Mouse (Mus musculus) limb, embryonic 13.5 days (tissue): ENCODE data around the gene Gm20914. TPM values are rescaled to one million over a fixed set of nuclear protein-coding genes. Genes with fewer than 3 reads are reported as not detected.
"Not testable (repeated sequence)": the region's sequence is repeated elsewhere in the genome, so short reads cannot be mapped to it uniquely, and the experiment has no call there.

Experiments used
- ATAC-seq: fragments of 200-750 bp; cut with Nextera tagmentation; 2 replicates; pipeline ENCODE4 v1.8.0; 2017; ENCODE audit warnings: low read depth, moderate number of reproducible peaks, moderate TSS enrichment; ENCODE audit not compliant: low FRiP score
- H3K27ac ChIP-seq: fragments of 300-500 bp; sonication (generic); 2 replicates; pipeline ENCODE4 v1.5.1; 2015; ENCODE audit warnings: inconsistent platforms, mild to moderate bottlenecking, moderate library complexity
- H3K27me3 ChIP-seq: fragments of 300-500 bp; sonication (generic); 2 replicates; pipeline ENCODE4 v1.6.1; 2015; ENCODE audit warnings: mild to moderate bottlenecking, inconsistent platforms
- H3K36me3 ChIP-seq: fragments of 300-500 bp; sonication (generic); 2 replicates; pipeline ENCODE4 v1.6.1; 2015; ENCODE audit warnings: inconsistent platforms, mild to moderate bottlenecking, moderate library complexity
- H3K4me1 ChIP-seq: fragments of 300-500 bp; sonication (generic); 2 replicates; pipeline ENCODE4 v1.6.1; 2015; ENCODE audit warnings: inconsistent platforms
- H3K4me2 ChIP-seq: fragments of 300-500 bp; sonication (generic); replicated peaks from 2 replicates; pipeline ENCODE4 v1.6.1; 2015; ENCODE audit warnings: inconsistent platforms, mild to moderate bottlenecking, moderate library complexity
- H3K4me3 ChIP-seq: fragments of 300-500 bp; sonication (generic); 2 replicates; pipeline ENCODE4 v1.5.1; 2015; ENCODE audit warnings: moderate library complexity, mild to moderate bottlenecking, inconsistent platforms
- H3K9ac ChIP-seq: fragments of 300-500 bp; sonication (generic); 2 replicates; pipeline ENCODE4 v1.6.1; 2015; ENCODE audit warnings: mild to moderate bottlenecking, inconsistent platforms
- H3K9me3 ChIP-seq: fragments of 300-500 bp; sonication (generic); 2 replicates; pipeline ENCODE4 v1.6.1; 2016; ENCODE audit warnings: inconsistent platforms
- WGBS: fragments of 180-500 bp; shearing (Covaris S2); methylation state at CpG from one replicate; pipeline ENCODE4 v1.1.7; 2015; 5-methylcytosine and 5-hydroxymethylcytosine counted together
- polyA plus RNA-seq: library from polyadenylated mRNA; unstranded; fragments of >200 nt; fragmentation: Nextera tagmentation; extraction: Ambion mirVana; gene quantifications from 2 replicates; pipeline ENCODE4 v1.2.1, GENCODE M21; 2015

Gene Gm20914
- polyA plus RNA-seq, result not detected in 2 replicates

GRCm38 (mm10) chrY:5725678-5726077 is at the start of gene Gm20914:
TSS of gene Gm20914 (plus strand) at chrY:5725978.
- WGBS, result no CpG with 5 or more reads among the region's 4 CpGs
- ATAC-seq, result not testable (repeated sequence)

More at GRCm38 (mm10) chrY:5725678-5726077, at the start of gene Gm20914:
- not testable (repeated sequence) for H3K9me3 ChIP-seq, H3K27ac ChIP-seq, H3K27me3 ChIP-seq, H3K4me3 ChIP-seq, H3K36me3 ChIP-seq, H3K4me1 ChIP-seq, H3K9ac ChIP-seq, H3K4me2 ChIP-seq

Other genes with a start within 250 kb of the Gm20914 start
- gene Gm21854, start 69.0 kb upstream of the Gm20914 start, polyA plus RNA-seq, result not detected in 2 replicates
- gene Gm28171, start 67.4 kb downstream of the Gm20914 start, polyA plus RNA-seq, result not detected in 2 replicates
- gene Gm21778, start 216.5 kb downstream of the Gm20914 start, polyA plus RNA-seq, result not detected in 2 replicates